Mouse (Mus musculus) E14TG2a.4 (cell line): ENCODE results near the gene Mex3d.

Experiments used
- CTCF ChIP-seq: conservative IDR thresholded peaks from 2 replicates; pipeline ENCODE4 v1.5.1; 2014; ENCODE audit warnings: low read length
- NANOG ChIP-seq: IDR thresholded peaks from 2 replicates; pipeline ENCODE4 v1.6.1; 2014; ENCODE audit warnings: borderline replicate concordance, low read length, mixed read lengths
- POU5F1 ChIP-seq: IDR thresholded peaks from 2 replicates; pipeline ENCODE4 v1.6.1; 2014; ENCODE audit warnings: low read length, borderline replicate concordance

DNA sequence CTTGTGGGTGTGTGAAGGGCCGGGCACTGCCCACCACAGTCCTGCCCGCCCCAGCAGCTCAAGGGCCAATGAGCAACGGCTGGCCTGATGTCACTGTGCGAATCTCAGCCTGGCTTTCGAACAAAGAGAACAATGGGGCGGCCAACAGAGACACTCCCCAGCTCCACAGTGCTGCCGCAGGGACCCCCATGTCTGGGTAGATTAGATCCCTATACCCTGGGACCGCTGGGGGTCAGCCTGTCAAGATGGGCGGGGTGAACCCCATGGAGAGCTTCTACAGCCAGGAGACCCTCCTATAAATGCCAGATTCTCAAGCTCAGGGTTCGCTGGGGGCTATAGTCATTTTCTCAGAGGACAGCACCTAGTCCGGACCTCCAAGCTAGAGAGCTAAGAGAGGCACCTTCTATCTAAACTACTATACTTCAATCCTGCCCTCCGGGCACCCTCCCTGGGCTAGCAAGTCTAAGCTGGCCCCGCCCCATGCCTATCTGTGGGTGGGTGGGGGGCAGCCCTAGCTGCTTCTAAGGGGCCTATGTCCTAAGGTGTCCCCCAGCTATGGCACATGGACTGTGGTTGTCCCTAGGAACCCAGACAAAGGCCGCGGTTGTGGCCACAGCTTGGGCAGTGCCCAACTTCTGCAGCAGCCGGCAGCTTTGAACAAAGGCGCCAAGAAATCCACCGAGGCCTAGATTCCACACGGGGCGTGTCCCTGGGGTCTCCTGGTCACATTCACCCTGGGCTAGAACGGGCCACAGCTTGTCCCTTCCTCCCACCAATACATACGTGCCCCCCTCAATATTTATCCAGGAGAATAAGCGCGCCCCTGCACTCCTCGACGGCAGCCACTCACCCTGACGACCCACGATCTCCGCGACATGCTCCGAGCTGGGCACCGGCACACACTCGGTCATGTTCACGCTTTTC lies 1.4 kb downstream of the Mex3d start:
- TF ChIP-seq CTCF (no peak), POU5F1 (no peak), NANOG (no peak)
